Mouse (Mus musculus): Measurements from ENCODE around the gene Gm12216.
"Not testable (repeated sequence)": the region's sequence is repeated elsewhere in the genome, so short reads cannot be mapped to it uniquely, and the experiment has no call there.

Gene Gm12216

DNA sequence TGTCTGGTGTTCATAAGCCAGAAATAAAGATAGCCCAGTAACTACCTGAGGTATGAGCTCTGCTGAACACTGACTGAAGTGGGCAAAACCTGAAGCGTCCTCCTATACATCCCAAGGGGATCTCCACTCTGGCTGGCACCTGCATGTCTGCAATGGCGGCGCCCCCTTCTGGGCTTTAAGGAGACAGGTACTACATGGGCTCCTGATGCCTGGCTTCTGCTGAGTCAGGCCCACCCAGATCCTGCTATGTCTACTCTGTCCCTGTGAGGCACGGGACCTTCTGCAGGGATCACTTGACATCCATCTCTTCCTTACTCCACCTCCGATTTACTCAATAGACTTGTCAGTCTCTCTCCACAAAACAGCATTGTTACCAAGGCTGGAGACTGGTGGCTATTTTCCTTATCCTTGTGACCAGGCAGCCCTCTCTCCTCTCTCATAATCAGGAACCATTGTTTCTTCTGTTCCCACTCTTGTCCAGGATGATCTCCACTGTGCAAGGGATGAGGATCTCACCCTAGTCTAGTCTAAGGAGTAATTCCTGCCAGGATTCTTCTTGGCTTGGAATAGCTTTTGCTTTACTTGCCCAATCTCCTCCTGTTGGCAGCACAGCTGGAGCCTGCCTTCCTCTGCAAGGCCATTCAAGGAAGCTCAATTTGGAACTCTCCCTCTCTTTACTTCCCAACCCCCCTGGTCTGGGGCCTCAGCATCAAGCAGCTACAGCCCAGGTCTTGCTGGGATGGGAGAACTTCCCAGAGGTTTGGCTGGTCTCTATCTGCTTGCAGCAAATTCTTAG is 15.1 kb upstream of the Gm12216 start:
- peak; percentile 19 for DNase-seq (ENCODE audit: low read depth, low spot score)

DNA sequence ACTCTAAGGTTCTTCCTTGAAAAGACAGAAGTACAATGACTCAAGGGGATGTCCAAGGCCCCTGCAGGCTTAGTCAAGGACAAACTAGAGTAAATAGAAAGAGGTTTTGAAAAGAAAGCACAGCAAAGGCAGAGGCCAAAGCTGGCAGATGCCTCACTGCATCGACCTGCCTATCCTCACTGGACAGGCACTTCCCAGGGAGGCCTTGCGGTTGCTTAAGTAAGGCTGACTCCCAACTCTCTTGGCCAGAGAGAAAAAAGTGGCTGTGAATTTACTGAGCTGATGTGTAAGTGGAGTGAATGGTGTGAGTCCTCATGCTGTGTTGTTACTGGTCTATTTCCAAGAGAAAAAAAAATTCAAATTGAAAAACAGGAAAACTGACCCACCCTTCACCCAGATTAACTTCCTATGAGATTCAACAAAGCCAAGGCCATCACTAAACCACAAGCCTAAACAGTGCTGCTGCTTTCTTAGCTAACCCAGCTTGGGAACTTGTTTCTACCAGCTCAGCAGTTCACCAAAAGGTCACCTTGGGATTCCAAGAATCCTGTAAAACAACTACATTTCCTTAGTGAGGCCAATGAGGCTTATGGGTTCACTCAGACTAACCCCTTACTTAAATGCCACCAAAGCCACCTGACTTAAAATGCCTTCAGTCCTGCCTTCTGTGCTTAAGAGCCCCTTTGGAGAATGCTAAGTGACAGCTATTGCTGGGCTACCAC is 12.9 kb upstream of the Gm12216 start:
- DNase-seq (ENCODE audit: low read depth, low spot score) = no peak

DNA sequence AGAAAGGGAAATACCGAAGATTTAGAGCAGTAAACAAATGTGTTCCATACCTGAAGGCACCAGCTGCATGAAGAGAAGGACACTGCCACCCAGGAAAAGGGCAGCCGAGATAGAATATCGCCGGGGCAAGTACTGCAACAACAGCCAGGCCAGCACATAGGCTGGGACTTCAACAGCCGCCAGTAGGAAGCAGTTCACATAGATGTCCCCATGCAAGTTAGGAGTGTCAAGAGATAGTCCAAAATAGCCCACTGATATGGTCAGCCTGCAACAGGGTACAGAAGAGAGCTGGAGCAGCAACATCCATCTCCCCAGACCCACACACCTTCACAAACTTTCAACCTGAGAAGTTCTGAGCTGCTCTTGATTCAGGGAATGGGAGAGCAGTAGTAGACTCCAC is 10.1 kb upstream of the Gm12216 start:
- no peak for DNase-seq (ENCODE audit: low read depth, low spot score)

- not testable (repeated sequence) for DNase-seq (ENCODE audit: low read depth, low spot score)
Measured at GRCm38 (mm10) chr11:53868323-53868722, 9.3 kb upstream of the Gm12216 start.

GRCm38 (mm10) chr11:53864724-53865310 is 5.8 kb upstream of the Gm12216 start:
- not testable (repeated sequence) for DNase-seq (ENCODE audit: low read depth, low spot score)

DNA sequence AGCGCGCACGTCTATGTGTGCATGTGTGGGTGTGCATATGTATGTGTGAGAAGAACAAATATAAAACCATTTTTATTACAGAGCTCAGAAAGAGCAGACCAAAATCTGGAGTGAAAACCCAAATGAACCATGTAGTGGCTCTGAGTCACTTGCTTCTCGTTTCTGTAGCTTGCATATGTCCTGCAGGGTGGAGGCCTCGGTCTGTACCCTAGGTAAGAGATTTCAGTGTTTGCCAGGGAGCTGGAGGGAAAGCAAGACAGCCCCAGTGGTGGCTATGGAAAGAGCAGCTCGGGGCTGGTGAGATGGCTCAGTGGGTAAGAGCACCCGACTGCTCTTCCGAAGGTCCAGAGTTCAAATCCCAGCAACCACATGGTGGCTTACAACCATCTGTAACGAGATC is 1.9 kb upstream of the Gm12216 start:
- not testable (repeated sequence) for DNase-seq (ENCODE audit: low read depth, low spot score)

DNA sequence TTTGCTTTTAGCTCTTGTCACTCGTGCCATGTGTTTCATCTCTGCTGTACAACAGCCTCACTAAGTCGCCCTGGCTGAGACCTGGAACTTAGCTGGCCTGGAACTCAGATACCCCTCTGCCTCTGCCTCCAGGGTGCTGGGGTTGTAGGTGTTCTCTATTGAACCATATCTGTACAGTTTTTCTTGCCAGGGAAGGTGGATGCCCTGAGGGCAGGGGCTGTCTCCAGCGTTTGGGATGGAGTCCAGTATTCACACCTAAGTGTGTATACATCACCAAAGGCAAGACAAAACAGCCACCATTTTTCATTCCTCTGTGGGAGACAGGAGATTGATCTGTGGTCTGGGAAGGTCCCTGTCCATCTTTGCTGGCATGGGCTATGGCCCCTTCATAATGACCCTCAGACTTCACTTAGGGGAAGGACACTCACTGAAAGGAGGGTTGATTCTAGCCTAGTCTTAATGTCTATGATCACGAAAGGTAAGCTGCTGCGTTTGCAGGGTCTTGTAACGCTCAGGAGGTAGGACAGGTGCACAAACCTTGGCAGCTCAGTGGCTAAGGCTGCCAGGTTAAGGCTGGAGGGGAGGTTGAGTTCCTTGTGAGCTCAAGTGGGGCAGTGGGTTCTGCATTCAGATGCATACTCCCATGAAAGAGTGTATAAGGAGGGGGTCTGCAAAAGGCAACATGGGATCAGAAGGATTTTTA is 847 bp downstream of the Gm12216 start:
- DNase-seq (ENCODE audit: low read depth, low spot score) = no peak

DNA sequence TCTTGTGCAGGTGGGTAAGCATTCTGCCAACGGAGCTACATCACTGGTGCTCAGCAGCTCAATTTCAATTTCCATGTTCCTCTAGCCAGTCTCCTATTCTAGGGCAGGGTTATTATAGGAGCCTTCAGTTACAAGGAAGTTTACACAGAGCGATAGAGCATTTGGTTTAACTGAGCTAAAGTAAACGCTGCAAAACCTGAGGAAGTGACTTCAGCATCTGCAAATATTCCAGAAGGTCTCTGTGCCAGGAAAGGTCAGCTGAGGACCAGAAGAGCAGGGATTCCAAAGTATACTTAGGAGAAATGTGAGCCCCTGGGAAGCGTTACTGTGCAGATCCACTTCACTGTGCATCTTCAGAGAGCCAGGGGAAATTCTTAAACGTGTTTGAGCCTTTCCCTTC is 5.4 kb downstream of the Gm12216 start:
- no peak for DNase-seq (ENCODE audit: low read depth, low spot score)

GRCm38 (mm10) chr11:53851795-53852194 is 7.3 kb downstream of the Gm12216 start:
- no peak for DNase-seq (ENCODE audit: low read depth, low spot score)

DNA sequence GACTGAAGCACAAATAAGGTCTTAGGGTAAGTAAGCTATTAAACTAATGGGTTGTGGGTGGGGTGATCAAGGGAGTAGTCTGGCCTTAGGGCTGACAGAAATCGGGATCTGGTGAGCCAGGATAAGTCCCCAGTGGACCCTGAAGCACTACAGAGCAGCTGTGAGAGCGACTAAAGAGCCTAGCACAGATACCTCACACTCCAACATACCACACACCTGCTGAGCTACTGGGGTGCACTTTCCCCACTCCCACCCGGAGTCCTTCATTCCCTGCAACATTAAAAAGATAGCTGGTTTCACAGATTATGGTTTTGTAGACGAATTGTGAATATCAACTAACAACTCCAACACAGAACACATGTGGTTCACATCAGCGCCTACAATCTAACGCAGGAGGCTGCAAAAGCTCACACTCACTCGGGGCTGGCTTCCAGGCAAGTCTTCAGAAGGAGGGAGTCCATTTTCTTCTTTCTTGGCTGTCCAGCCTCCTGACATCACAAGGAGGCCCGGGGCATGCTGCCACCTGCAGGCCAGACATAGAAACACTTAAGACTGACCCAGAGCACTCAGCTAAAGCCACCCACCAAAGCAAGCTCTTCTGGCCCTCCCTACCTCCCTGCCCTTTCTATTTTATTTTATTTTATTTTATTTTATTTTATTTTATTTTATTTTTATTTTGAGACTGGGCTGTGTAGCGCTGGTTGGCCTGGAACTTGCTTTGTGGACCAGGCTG is 9.3 kb downstream of the Gm12216 start:
- peak; percentile 90 for DNase-seq (ENCODE audit: low read depth, low spot score)

DNA sequence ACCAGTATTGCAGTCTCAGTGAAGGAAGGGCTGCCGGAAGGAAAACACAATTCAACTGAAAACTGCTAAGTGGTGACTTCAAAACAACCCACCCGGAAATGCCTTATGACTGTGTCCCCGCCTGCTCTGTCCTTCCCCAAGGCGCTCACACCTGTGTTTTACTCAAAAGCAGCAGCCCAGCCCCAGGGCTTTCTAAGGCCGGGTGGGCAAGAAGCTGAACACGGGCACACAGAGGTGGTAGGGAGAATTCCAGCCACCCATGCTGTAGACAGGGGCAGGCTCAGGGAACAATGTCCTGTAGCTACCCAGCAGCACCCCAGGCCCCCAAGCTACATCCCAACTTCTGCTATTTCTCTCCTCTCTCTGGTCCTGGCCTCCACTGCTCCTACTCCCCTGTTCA is 13.4 kb downstream of the Gm12216 start:
- DNase-seq (ENCODE audit: low read depth, low spot score) = no peak

DNA sequence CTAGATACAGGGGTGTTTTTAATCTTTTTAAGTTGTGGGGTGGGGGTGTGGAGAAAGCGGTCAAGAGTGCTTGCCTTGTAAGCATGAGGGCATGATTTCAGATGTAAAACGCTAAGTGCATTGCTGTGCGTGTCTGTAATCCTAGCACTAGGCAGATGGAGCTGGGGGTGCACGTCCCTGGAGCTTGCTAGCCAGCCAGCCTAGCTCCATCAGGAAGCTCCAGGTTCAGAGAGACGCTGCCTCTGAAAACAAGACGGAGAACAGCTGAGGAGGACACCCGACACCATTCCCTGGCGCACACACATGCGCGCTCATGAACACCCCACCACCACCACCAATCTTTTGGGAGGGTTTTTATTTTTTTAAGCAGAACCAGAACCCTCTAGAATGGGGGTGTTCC is 15.9 kb downstream of the Gm12216 start:
- DNase-seq (ENCODE audit: low read depth, low spot score) = no peak

- DNase-seq (ENCODE audit: low read depth, low spot score) = no peak
Measured at GRCm38 (mm10) chr11:53842161-53842581, 16.9 kb downstream of the Gm12216 start.

- no peak for DNase-seq (ENCODE audit: low read depth, low spot score)
Measured at GRCm38 (mm10) chr11:53841514-53841913, 17.5 kb downstream of the Gm12216 start.

GRCm38 (mm10) chr11:53839663-53840642 is 19.1 kb downstream of the Gm12216 start:
- DNase-seq (ENCODE audit: low read depth, low spot score) = no peak

- DNase-seq (ENCODE audit: low read depth, low spot score) = no peak
Measured at GRCm38 (mm10) chr11:53839147-53839546, 19.9 kb downstream of the Gm12216 start.

- peak; percentile 57 for DNase-seq (ENCODE audit: low read depth, low spot score)
Measured at GRCm38 (mm10) chr11:53837731-53838130, 21.3 kb downstream of the Gm12216 start.

GRCm38 (mm10) chr11:53835379-53836010 is 23.6 kb downstream of the Gm12216 start:
- DNase-seq (ENCODE audit: low read depth, low spot score) = no peak

DNA sequence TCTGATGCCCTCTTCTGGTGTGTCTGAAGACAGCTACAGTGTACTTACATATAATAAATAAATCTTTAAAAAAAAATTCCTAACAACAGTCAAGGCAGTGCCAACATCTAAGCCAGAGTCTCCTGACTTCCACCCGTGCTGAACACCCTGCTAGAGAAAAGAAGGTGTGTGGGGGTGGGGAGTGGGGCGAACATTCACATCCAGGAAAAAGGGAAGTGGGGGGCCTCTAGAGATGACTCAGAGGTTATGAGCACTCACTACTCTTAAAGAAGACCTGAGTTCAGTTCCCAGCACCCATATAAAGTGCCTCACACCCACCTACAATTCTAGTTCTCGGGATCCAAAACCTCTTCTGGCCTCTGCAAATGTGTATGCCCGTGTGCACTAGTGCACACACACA is 33.6 kb downstream of the Gm12216 start:
- DNase-seq (ENCODE audit: low read depth, low spot score) = no peak

DNA sequence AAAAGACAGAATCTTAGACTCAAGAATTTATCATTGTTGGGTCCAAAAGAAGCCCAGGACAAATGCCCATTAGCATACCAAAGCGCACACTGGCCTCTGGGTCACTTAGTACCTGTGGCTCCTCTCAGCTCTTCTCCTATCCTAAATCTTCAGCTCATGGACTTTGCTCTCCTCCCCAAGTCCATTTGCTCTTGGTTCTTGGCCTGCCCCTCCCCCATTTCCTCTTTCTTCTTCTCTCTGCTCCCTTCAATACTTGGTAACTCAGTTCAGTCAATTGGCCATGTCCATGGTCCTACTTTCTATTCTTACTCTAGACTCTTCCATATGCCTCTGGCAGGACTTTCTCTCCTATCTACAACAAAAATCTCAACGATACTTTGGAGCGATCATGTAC is 37.1 kb downstream of the Gm12216 start:
- no peak for DNase-seq (ENCODE audit: low read depth, low spot score)
